Mouse (Mus musculus) limb, embryonic 14.5 days (tissue): ENCODE data around the gene Ereg. TPM values are rescaled to one million over a fixed set of nuclear protein-coding genes. Genes with fewer than 3 reads are reported as not detected.
A peak's percentile ranks its signal among the peaks of the same experiment; 100 is the strongest.

ENCODE experiments used
- ATAC-seq: fragments of 200-750 bp; cut with Nextera tagmentation; 2 replicates; pipeline ENCODE4 v1.8.0; 2017; ENCODE audit warnings: low read depth, moderate number of reproducible peaks, moderate TSS enrichment; ENCODE audit not compliant: low FRiP score
- DNase-seq: peaks from one replicate; pipeline ENCODE4 v3.0.0-alpha.2; 2015; ENCODE audit warnings: low spot score
- H3K27ac ChIP-seq: fragments of 300-500 bp; sonication (generic); replicated peaks from 2 replicates; pipeline ENCODE4 v1.5.1; 2014; ENCODE audit warnings: low read depth, mild to moderate bottlenecking, low read length, moderate library complexity, mixed read lengths
- H3K27me3 ChIP-seq: fragments of 300-500 bp; sonication (generic); 2 replicates; pipeline ENCODE4 v1.6.1; 2014; ENCODE audit warnings: low read length, mixed read lengths; ENCODE audit not compliant: control insufficient read depth, insufficient read depth
- H3K36me3 ChIP-seq: fragments of 300-500 bp; sonication (generic); 2 replicates; pipeline ENCODE4 v1.6.1; 2014; ENCODE audit warnings: mild to moderate bottlenecking, low read length, moderate library complexity, mixed read lengths; ENCODE audit not compliant: control insufficient read depth, insufficient read depth
- H3K4me1 ChIP-seq: fragments of 300-500 bp; sonication (generic); 2 replicates; pipeline ENCODE4 v1.6.1; 2014; ENCODE audit warnings: antibody characterized with exemption, low read length, mixed read lengths; ENCODE audit not compliant: control insufficient read depth, insufficient read depth
- H3K4me2 ChIP-seq: fragments of 300-500 bp; sonication (generic); replicated peaks from 2 replicates; pipeline ENCODE4 v1.6.1; 2014; ENCODE audit warnings: low read depth, mild to moderate bottlenecking, low read length, moderate library complexity; ENCODE audit not compliant: severe bottlenecking
- H3K4me3 ChIP-seq: fragments of 300-500 bp; sonication (generic); replicated peaks from 2 replicates; pipeline ENCODE4 v1.5.1; 2014; ENCODE audit warnings: low read length
- H3K9ac ChIP-seq: fragments of 300-500 bp; sonication (generic); 2 replicates; pipeline ENCODE4 v1.6.1; 2014; ENCODE audit warnings: mild to moderate bottlenecking, low read depth, low read length, moderate library complexity; ENCODE audit not compliant: severe bottlenecking
- H3K9me3 ChIP-seq: fragments of 300-500 bp; sonication (generic); 2 replicates; pipeline ENCODE4 v1.6.1; 2016; ENCODE audit warnings: low read length; ENCODE audit not compliant: control insufficient read depth
- POLR2A ChIP-seq: fragments of 200-500 bp; IDR thresholded peaks from 2 replicates; pipeline ENCODE4 v1.8.0; 2012; ENCODE audit warnings: inconsistent platforms, mild to moderate bottlenecking, moderate library complexity, borderline replicate concordance; ENCODE audit not compliant: insufficient read depth, insufficient read length; ENCODE audit errors: extremely low read depth
- WGBS: fragments of 180-500 bp; shearing (Covaris S2); extraction: QIAGEN DNeasy Blood & Tissue Kit; methylation state at CpG from one replicate; pipeline ENCODE4 v1.1.7; 2014; 5-methylcytosine and 5-hydroxymethylcytosine counted together
- polyA plus RNA-seq, 2 experiments: library from polyadenylated mRNA; depleted of rRNA in 1 of 2; stranded (reverse) in 1 of 2; unstranded in 1 of 2; fragments of >200 nt; fragmentation: Nextera tagmentation in 1 of 2; extraction: Ambion mirVana in 1 of 2; gene quantifications; 2 replicates each; pipeline versions ENCODE4 v1.2.1 to v1.2.3; 2012 to 2014

Ereg gene
- polyA plus RNA-seq, 2 experiments = 0.09 to 0.21 TPM

- ATAC-seq = no peak
- Histone ChIP-seq H3K4me3 (no peak overlapping the region), H3K9ac (no peak overlapping the region), H3K4me1 (no peaks in the 10 kb centered on the region), H3K27me3 (no peaks in the 10 kb centered on the region), H3K9me3 (no peaks in the 10 kb centered on the region), H3K36me3 (no peaks in the 10 kb centered on the region), H3K27ac (no peak overlapping the region), H3K4me2 (no peak overlapping the region)
- 85% methylated on average over 4 of the region's 4 CpGs for WGBS
- DNase-seq = peak; percentile 38
- no peak for TF ChIP-seq POLR2A
Measured at GRCm38 (mm10) chr5:91036628-91037027, 37.8 kb upstream of the Ereg start.

GRCm38 (mm10) chr5:91037756-91038155 is 36.7 kb upstream of the Ereg start:
- H3K27ac ChIP-seq = no peak overlapping the region
- no peak for TF ChIP-seq POLR2A
- DNase-seq (no peak), ATAC-seq (no peak)
- no peak overlapping the region for H3K9ac ChIP-seq
- no peak overlapping the region for H3K4me2 ChIP-seq
- H3K9me3 ChIP-seq = no peaks in the 10 kb centered on the region
- WGBS = 70% methylated on average over 2 of the region's 2 CpGs
- H3K4me1 ChIP-seq = no peaks in the 10 kb centered on the region
- H3K4me3 ChIP-seq = no peak overlapping the region
- no peaks in the 10 kb centered on the region for H3K27me3 ChIP-seq
- H3K36me3 ChIP-seq = no peaks in the 10 kb centered on the region

- H3K9ac ChIP-seq = no peak overlapping the region
- no peaks in the 10 kb centered on the region for H3K36me3 ChIP-seq
- H3K4me1 ChIP-seq = no peaks in the 10 kb centered on the region
- ATAC-seq (no peak), DNase-seq (peak; percentile 66)
- H3K4me3 ChIP-seq = no peak overlapping the region
- no peaks in the 10 kb centered on the region for H3K27me3 ChIP-seq
- H3K9me3 ChIP-seq = no peaks in the 10 kb centered on the region
- H3K27ac ChIP-seq = no peak overlapping the region
- TF ChIP-seq POLR2A = no peak
- H3K4me2 ChIP-seq = no peak overlapping the region
- 14% methylated on average over 2 of the region's 2 CpGs for WGBS
Measured at GRCm38 (mm10) chr5:91038547-91038946, 35.9 kb upstream of the Ereg start.

GRCm38 (mm10) chr5:91038963-91039362 is 35.5 kb upstream of the Ereg start:
- H3K4me2 ChIP-seq = no peak overlapping the region
- no peak for DNase-seq
- WGBS = 46% methylated on average over 2 of the region's 2 CpGs
- no peaks in the 10 kb centered on the region for H3K9me3 ChIP-seq
- H3K27ac ChIP-seq = no peak overlapping the region
- ATAC-seq = no peak
- H3K9ac ChIP-seq = no peak overlapping the region
- no peaks in the 10 kb centered on the region for H3K4me1 ChIP-seq
- no peak for TF ChIP-seq POLR2A
- no peaks in the 10 kb centered on the region for H3K27me3 ChIP-seq
- no peak overlapping the region for H3K4me3 ChIP-seq
- H3K36me3 ChIP-seq = no peaks in the 10 kb centered on the region

- WGBS = 73% methylated on average over 6 of the region's 6 CpGs
- H3K4me2 ChIP-seq = no peak overlapping the region
- H3K36me3 ChIP-seq = no peaks in the 10 kb centered on the region
- no peaks in the 10 kb centered on the region for H3K4me1 ChIP-seq
- no peak overlapping the region for H3K9ac ChIP-seq
- H3K9me3 ChIP-seq = no peaks in the 10 kb centered on the region
- ATAC-seq (no peak), DNase-seq (no peak)
- no peak overlapping the region for H3K4me3 ChIP-seq
- no peak overlapping the region for H3K27ac ChIP-seq
- no peak for TF ChIP-seq POLR2A
- H3K27me3 ChIP-seq = no peaks in the 10 kb centered on the region
Measured at GRCm38 (mm10) chr5:91047987-91048386, 26.4 kb upstream of the Ereg start.

GRCm38 (mm10) chr5:91048397-91048796 is 26.0 kb upstream of the Ereg start:
- Histone ChIP-seq H3K36me3 (no peaks in the 10 kb centered on the region), H3K4me1 (no peaks in the 10 kb centered on the region), H3K27ac (no peak overlapping the region), H3K27me3 (no peaks in the 10 kb centered on the region), H3K9ac (no peak overlapping the region), H3K9me3 (no peaks in the 10 kb centered on the region), H3K4me2 (no peak overlapping the region), H3K4me3 (no peak overlapping the region)
- TF ChIP-seq POLR2A = no peak
- DNase-seq (no peak), ATAC-seq (no peak)
- WGBS = 89% methylated on average over 8 of the region's 8 CpGs
